Comparison of ENCODE assay signal across 21 mouse cellular contexts in genomic region chr7:141374399-141374798, GRCm38 (mm10).
"Had no signal": no experiment of that assay in that cellular context is flagged by ENCODE, and none has a peak within 500 bp of the region (broad histone marks: within the 10 kb centered on the region; RNA-seq: fewer than 3 reads in every experiment).

No protein-coding gene starts in this region.

- H3K4me3 ChIP-seq: liver, embryonic 15.5 days; megakaryocyte, embryonic 14.5 days; midbrain, embryonic 10.5 days; midbrain, embryonic 12.5 days; myocyte; neural tube, embryonic 13.5 days; neural tube, embryonic 15.5 days had no signal

- H3K4me2 ChIP-seq: liver, embryonic 15.5 days; lung, embryonic 14.5 days; midbrain, embryonic 12.5 days; neural tube, embryonic 13.5 days; neural tube, embryonic 15.5 days had no signal

- H3K36me3 ChIP-seq: liver, embryonic 15.5 days; midbrain, embryonic 10.5 days; midbrain, embryonic 12.5 days; neural tube, embryonic 13.5 days; neural tube, embryonic 15.5 days had no signal

- DNase-seq: lung, adult 18-20 months; lung, embryonic 14.5 days; lung, postnatal 10 days; lung, postnatal 4 days; midbrain, embryonic 14.5 days; retina, postnatal 1 day; right cerebral cortex, adult 18-20 months; right cerebral cortex, postnatal 25 days; right cerebral cortex, postnatal 4 days; spleen, adult 18-20 months; thymus, adult 2 months; thymus, postnatal 25 days; thymus, postnatal 4 days had no signal

- H3K27ac ChIP-seq: liver, embryonic 15.5 days; midbrain, embryonic 10.5 days; midbrain, embryonic 12.5 days; neural tube, embryonic 13.5 days; neural tube, embryonic 15.5 days had no signal

- H3K27me3 ChIP-seq: liver, embryonic 15.5 days; megakaryocyte, embryonic 14.5 days; midbrain, embryonic 12.5 days; neural tube, embryonic 13.5 days; neural tube, embryonic 15.5 days had no signal

- H3K9me3 ChIP-seq: liver, embryonic 15.5 days; megakaryocyte, embryonic 14.5 days; midbrain, embryonic 10.5 days; midbrain, embryonic 12.5 days; neural tube, embryonic 13.5 days; neural tube, embryonic 15.5 days had no signal

- H3K4me1 ChIP-seq: midbrain, embryonic 12.5 days; neural tube, embryonic 13.5 days; neural tube, embryonic 15.5 days had no signal

- H3K9ac ChIP-seq: liver, embryonic 15.5 days; lung, embryonic 14.5 days; midbrain, embryonic 12.5 days; neural tube, embryonic 13.5 days; neural tube, embryonic 15.5 days had no signal

- ATAC-seq: midbrain, embryonic 16.5 days had no signal
